Mouse (Mus musculus): ENCODE data around the gene Cnksr3. TPM values are rescaled to one million over a fixed set of nuclear protein-coding genes. Genes with fewer than 3 reads are reported as not detected.

The Cnksr3 gene
- polyA plus RNA-seq (2017; shearing (Covaris generic)), result 10 to 100 TPM in 1 of 2 experiments, 1 to 10 TPM in 1; 5.7 to 13.3 TPM

DNA sequence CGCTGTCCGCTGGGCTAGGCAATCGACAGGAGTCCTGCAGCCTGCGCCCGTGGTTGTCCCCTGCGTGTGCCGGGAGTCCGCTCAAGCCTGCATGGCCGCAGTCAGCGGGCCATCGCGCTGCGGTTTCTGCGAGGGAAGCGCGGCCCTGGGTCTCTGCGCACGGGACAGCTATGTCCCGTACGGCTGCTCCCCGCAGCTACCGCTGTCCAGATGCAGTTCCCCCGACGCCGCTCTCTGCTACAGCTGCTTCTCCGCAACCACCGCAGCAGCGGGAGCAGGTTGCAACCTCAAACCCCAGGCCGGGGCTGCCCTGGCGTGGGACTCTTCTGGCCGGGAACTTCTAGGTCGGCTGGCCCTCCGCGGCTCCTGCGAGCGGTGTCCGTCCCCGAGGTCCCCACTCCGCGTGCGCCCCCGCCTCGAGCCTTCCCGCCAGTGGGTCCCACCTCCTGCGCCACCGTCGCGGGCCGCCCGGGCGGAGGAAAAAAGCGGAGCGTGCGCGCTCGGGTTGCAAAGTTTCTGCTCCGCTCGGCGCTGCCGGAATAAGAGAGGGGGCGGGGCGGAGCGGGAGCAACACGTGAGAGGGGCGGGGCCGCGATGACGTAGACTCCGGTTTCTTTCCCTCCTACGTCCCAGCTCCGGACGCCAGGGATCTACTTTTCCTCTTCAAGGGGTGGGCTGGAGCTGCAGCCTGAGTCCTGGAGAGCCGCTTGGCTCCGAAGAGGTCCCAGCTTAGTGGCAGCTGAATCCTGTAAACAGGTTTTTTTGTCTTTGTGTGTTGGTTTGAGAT, at the start of gene Cnksr3:
Gene Cnksr3 (minus strand): TSS at position 542 of the 787 bp plus-strand sequence.

Other genes with a start within 250 kb of the Cnksr3 start
- 100 to 1,000 TPM in 1 of 2 experiments, 10 to 100 TPM in 1; 69.7 to 108 TPM for gene Ipcef1, start 159.8 kb downstream of the Cnksr3 start, polyA plus RNA-seq (2017; shearing (Covaris generic))

All from inflammation-experienced regulatory T-cells (primary cell).